ENCODE assay signal across 11 mouse cellular contexts in genomic region chr2:26486264-26486810, GRCm38 (mm10). TPM values are rescaled to one million over a fixed set of nuclear protein-coding genes. Genes with fewer than 3 reads are reported as not detected.
DNase-seq lines count a peak whose midpoint lies in the region; ATAC-seq lines count a peak whose summit lies in the region.
"Had no signal": no experiment of that assay in that cellular context is flagged by ENCODE, and none has a peak within 500 bp of the region (broad histone marks: within the 10 kb centered on the region; RNA-seq: fewer than 3 reads in every experiment).

No protein-coding gene starts in this region.

- no peak for ATAC-seq in heart, embryonic 16.5 days (replicated peaks; ENCODE audit: extremely low read depth, insufficient read depth, low FRiP score)
- no peak for ATAC-seq in embryonic facial prominence, embryonic 12.5 days (ENCODE audit: insufficient number of reproducible peaks, insufficient read depth, low FRiP score, low TSS enrichment)
- ATAC-seq in hindbrain, embryonic 16.5 days = no peak

- H3K36me3 ChIP-seq in heart, embryonic 16.5 days (ENCODE audit: control insufficient read depth, insufficient read depth) = peaks cover 14% of the 10 kb centered on the region
- H3K36me3 ChIP-seq in embryonic facial prominence, embryonic 12.5 days = peaks cover 14% of the 10 kb centered on the region
- no peaks in the 10 kb centered on the region for H3K36me3 ChIP-seq in hindbrain, embryonic 16.5 days (ENCODE audit: control insufficient read depth, insufficient read depth, low read length)

- no peak overlapping the region for H3K4me3 ChIP-seq in heart, embryonic 16.5 days (ENCODE audit: low read length)
- H3K4me3 ChIP-seq in embryonic facial prominence, embryonic 12.5 days = no peak overlapping the region
- H3K4me3 ChIP-seq in hindbrain, embryonic 16.5 days (ENCODE audit: low read length) = no peak overlapping the region
- H3K4me3 ChIP-seq: liver, embryonic 13.5 days had no signal

- no peaks in the 10 kb centered on the region for H3K9me3 ChIP-seq in heart, embryonic 16.5 days (replicated peaks; ENCODE audit: control insufficient read depth, low read length)
- H3K9me3 ChIP-seq in embryonic facial prominence, embryonic 12.5 days = no peaks in the 10 kb centered on the region
- no peaks in the 10 kb centered on the region for H3K9me3 ChIP-seq in hindbrain, embryonic 16.5 days (ENCODE audit: control insufficient read depth, low read length)
- H3K9me3 ChIP-seq: liver, embryonic 13.5 days had no signal

- H3K27me3 ChIP-seq in heart, embryonic 16.5 days (ENCODE audit: control insufficient read depth, insufficient read depth, low read length) = no peaks in the 10 kb centered on the region
- H3K27me3 ChIP-seq in embryonic facial prominence, embryonic 12.5 days = no peaks in the 10 kb centered on the region
- H3K27me3 ChIP-seq in hindbrain, embryonic 16.5 days (replicated peaks; ENCODE audit: control insufficient read depth, insufficient read depth, low read length) = no peaks in the 10 kb centered on the region
- H3K27me3 ChIP-seq: liver, embryonic 13.5 days had no signal

- H3K27ac ChIP-seq in heart, embryonic 16.5 days (ENCODE audit: low read length) = peak overlapping the region; percentile 44
- peak overlapping the region; percentile 74 for H3K27ac ChIP-seq in embryonic facial prominence, embryonic 12.5 days
- peak overlapping the region; percentile 88 for H3K27ac ChIP-seq in hindbrain, embryonic 16.5 days (ENCODE audit: low read depth, low read length)
- H3K27ac ChIP-seq: liver, embryonic 13.5 days had no signal

- H3K9ac ChIP-seq in heart, embryonic 16.5 days (ENCODE audit: low read length) = 0 out of 2 replicates have a peak overlapping the region, but pooled peaks have one; percentile 19
- peak overlapping the region; percentile 29; the same call in 1 of the 2 replicates for H3K9ac ChIP-seq in embryonic facial prominence, embryonic 12.5 days
- peak overlapping the region; percentile 48; the same call in 1 of the 2 replicates for H3K9ac ChIP-seq in hindbrain, embryonic 16.5 days (ENCODE audit: low read depth, low read length)
- H3K9ac ChIP-seq: liver, embryonic 13.5 days had no signal

- no peak for DNase-seq in heart, adult 8-10 months (ENCODE audit: low spot score)
- DNase-seq in neural tube, embryonic 10.5 days (ENCODE audit: extremely low spot score, low spot score) = peak; percentile 57
- no peak for DNase-seq in cerebellum, adult 9-11 months
- no peak for DNase-seq in thymus, postnatal 0 days (ENCODE audit: low spot score)
- DNase-seq in gastrocnemius, adult 8-10 months (ENCODE audit: low spot score in 2 of 2) = no peak
- DNase-seq: gastrocnemius, postnatal 10 days; liver, embryonic 13.5 days; thymus, postnatal 14 days had no signal

- 30% methylated on average over 5 of the region's 5 CpGs for WGBS in heart, embryonic 16.5 days
- WGBS in embryonic facial prominence, embryonic 12.5 days = 27% methylated on average over 5 of the region's 5 CpGs
- 16% methylated on average over 5 of the region's 5 CpGs for WGBS in hindbrain, embryonic 16.5 days

- 0 out of 2 replicates have a peak overlapping the region, but pooled peaks have one; percentile 8 for H3K4me2 ChIP-seq in heart, embryonic 16.5 days (ENCODE audit: low read depth, low read length)
- H3K4me2 ChIP-seq in embryonic facial prominence, embryonic 12.5 days (replicated peaks) = peak overlapping the region; percentile 12; the same call in 1 of the 2 replicates
- H3K4me2 ChIP-seq in hindbrain, embryonic 16.5 days (ENCODE audit: low read length) = peak overlapping the region; percentile 32
- H3K4me2 ChIP-seq: liver, embryonic 13.5 days had no signal

- H3K4me1 ChIP-seq in heart, embryonic 16.5 days (ENCODE audit: control insufficient read depth, insufficient read depth, low read length) = peaks cover 53% of the 10 kb centered on the region
- peaks cover 61% of the 10 kb centered on the region for H3K4me1 ChIP-seq in embryonic facial prominence, embryonic 12.5 days
- H3K4me1 ChIP-seq in hindbrain, embryonic 16.5 days (ENCODE audit: control insufficient read depth, insufficient read depth, low read depth, low read length) = peaks cover 83% of the 10 kb centered on the region

RNA-seq across cellular contexts. Expression of gene Notch1, which starts 30.1 kb away (rescaled TPM):
- polyA plus RNA-seq in heart, embryonic 16.5 days (2015; fragmentation: Nextera tagmentation; extraction: Ambion mirVana) = 17.9 and 21.8 TPM in 2 replicates
- 10 to 100 TPM; 22.2 to 36.5 (median 29.1) TPM for total RNA-seq in heart, adult 8-10 months (2022)
- 16.4 and 20.3 TPM in 2 replicates for polyA plus RNA-seq in embryonic facial prominence, embryonic 12.5 days (2016; fragmentation: Nextera tagmentation; extraction: Ambion mirVana)
- 13.3 and 15.1 TPM in 2 replicates for polyA plus RNA-seq in hindbrain, embryonic 16.5 days (2015; fragmentation: Nextera tagmentation; extraction: Ambion mirVana)
- 44.3 and 54.9 TPM in 2 replicates for polyA plus RNA-seq in thymus, postnatal 0 days (2015; fragmentation: Nextera tagmentation; extraction: Ambion mirVana)
- total RNA-seq in gastrocnemius, adult 8-10 months (2022) = 1 to 10 TPM; 4.9 to 7.0 (median 5.2) TPM

RNA-seq across cellular contexts. Expression of gene Sec16a, which starts 41.3 kb away (rescaled TPM):
- 14.5 and 14.8 TPM in 2 replicates for polyA plus RNA-seq in heart, embryonic 16.5 days (2015; fragmentation: Nextera tagmentation; extraction: Ambion mirVana)
- 10 to 100 TPM; 40.7 to 45.7 (median 41.7) TPM for total RNA-seq in heart, adult 8-10 months (2022)
- polyA plus RNA-seq in embryonic facial prominence, embryonic 12.5 days (2016; fragmentation: Nextera tagmentation; extraction: Ambion mirVana) = 26.2 and 28.3 TPM in 2 replicates
- polyA plus RNA-seq in hindbrain, embryonic 16.5 days (2015; fragmentation: Nextera tagmentation; extraction: Ambion mirVana) = 15.4 and 19.3 TPM in 2 replicates
- 12.4 and 12.9 TPM in 2 replicates for polyA plus RNA-seq in thymus, postnatal 0 days (2015; fragmentation: Nextera tagmentation; extraction: Ambion mirVana)
- 10 to 100 TPM; 22.2 to 26.6 (median 24.3) TPM for total RNA-seq in gastrocnemius, adult 8-10 months (2022)
